Mouse (Mus musculus) induced T-regulatory cell, adult 2 months (primary cell): ENCODE data around the gene Vps37c.
A peak's percentile ranks its signal among the peaks of the same experiment; 100 is the strongest.

ENCODE experiments used
- DNase-seq: peaks from one replicate; pipeline ENCODE4 v3.0.0-alpha.2; 2012; ENCODE audit warnings: low read depth

Gene Vps37c

GRCm38 (mm10) chr19:10713551-10713950 lies 25.0 kb downstream of the Vps37c start:
- no peak for DNase-seq

- no peak for DNase-seq
Observed at GRCm38 (mm10) chr19:10714168-10714567, 25.6 kb downstream of the Vps37c start.

GRCm38 (mm10) chr19:10714682-10715475 lies 26.3 kb downstream of the Vps37c start:
- peak; percentile 91 for DNase-seq

GRCm38 (mm10) chr19:10715476-10715875 lies 26.9 kb downstream of the Vps37c start:
- peak; percentile 64 for DNase-seq

GRCm38 (mm10) chr19:10718251-10718775 lies 29.8 kb downstream of the Vps37c start:
- peak; percentile 25 for DNase-seq

GRCm38 (mm10) chr19:10719751-10720150 lies 31.2 kb downstream of the Vps37c start:
- peak; percentile 16 for DNase-seq

GRCm38 (mm10) chr19:10720524-10720923 lies 32.0 kb downstream of the Vps37c start:
- DNase-seq, result no peak

GRCm38 (mm10) chr19:10721064-10721463 lies 32.5 kb downstream of the Vps37c start:
- DNase-seq, result no peak

- DNase-seq, result peak; percentile 15
Observed at GRCm38 (mm10) chr19:10723084-10723483, 34.5 kb downstream of the Vps37c start.

GRCm38 (mm10) chr19:10723649-10724048 lies 35.1 kb downstream of the Vps37c start:
- DNase-seq, result peak; percentile 40

- DNase-seq, result peak; percentile 13
Observed at GRCm38 (mm10) chr19:10724629-10725363, 36.3 kb downstream of the Vps37c start.

GRCm38 (mm10) chr19:10729889-10730288 lies 41.4 kb downstream of the Vps37c start:
- peak; percentile 75 for DNase-seq

- peak; percentile 50 for DNase-seq
Observed at GRCm38 (mm10) chr19:10730469-10730868, 41.9 kb downstream of the Vps37c start.

- DNase-seq, result peak; percentile 88
Observed at GRCm38 (mm10) chr19:10731975-10732374, 43.4 kb downstream of the Vps37c start.

GRCm38 (mm10) chr19:10732741-10733140 lies 44.2 kb downstream of the Vps37c start:
- peak; percentile 76 for DNase-seq

- no peak for DNase-seq
Observed at GRCm38 (mm10) chr19:10733501-10734127, 45.1 kb downstream of the Vps37c start.

GRCm38 (mm10) chr19:10734554-10734953 lies 46.0 kb downstream of the Vps37c start:
- DNase-seq, result no peak

GRCm38 (mm10) chr19:10735061-10735460 lies 46.5 kb downstream of the Vps37c start:
- peak; percentile 65 for DNase-seq

GRCm38 (mm10) chr19:10735861-10736260 lies 47.3 kb downstream of the Vps37c start:
- DNase-seq, result peak; percentile 71

- no peak for DNase-seq
Observed at GRCm38 (mm10) chr19:10738038-10738437, 49.5 kb downstream of the Vps37c start.

- DNase-seq, result peak; percentile 92
Observed at GRCm38 (mm10) chr19:10738811-10739210, 50.3 kb downstream of the Vps37c start, which contains the start of gene Cd5. TSS of gene Cd5 (minus strand) at chr19:10739002.

GRCm38 (mm10) chr19:10739916-10740315 lies 51.4 kb downstream of the Vps37c start:
- DNase-seq, result peak; percentile 84
